ENCODE assay signal across 23 mouse cellular contexts in the genomic region with DNA sequence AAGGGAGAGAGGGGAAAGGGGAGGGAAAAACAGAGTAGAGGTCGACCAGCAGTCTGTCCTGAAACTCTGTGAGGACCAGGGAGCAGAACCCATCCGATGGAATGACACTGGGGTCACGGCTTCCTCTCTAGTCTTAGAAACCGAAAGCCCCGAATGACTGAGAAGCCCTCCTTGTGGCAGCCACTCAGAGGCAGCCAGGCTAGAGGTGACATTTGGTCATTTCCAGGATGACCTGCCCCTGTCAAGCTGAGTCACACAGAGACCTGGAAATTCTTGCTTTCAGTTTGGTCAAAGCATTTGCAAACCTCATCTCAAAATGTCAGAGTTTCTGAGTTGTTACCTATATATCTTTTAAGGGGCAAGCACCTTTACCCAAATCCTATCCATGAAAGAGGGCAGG. TPM values are rescaled to one million over a fixed set of nuclear protein-coding genes. Genes with fewer than 3 reads are reported as not detected.
"Had no signal": no experiment of that assay in that cellular context is flagged by ENCODE, and none has a peak within 500 bp of the region (broad histone marks: within the 10 kb centered on the region; RNA-seq: fewer than 3 reads in every experiment).

No protein-coding gene starts in this region.

- ATAC-seq: liver, postnatal 0 days; lung, postnatal 0 days; midbrain, embryonic 13.5 days; midbrain, embryonic 15.5 days had no signal

- H3K4me3 ChIP-seq: lung, embryonic 15.5 days; megakaryocyte, embryonic 14.5 days; midbrain, embryonic 13.5 days; midbrain, embryonic 15.5 days; myocyte; neural tube, embryonic 12.5 days; stomach, embryonic 15.5 days had no signal

- DNase-seq: liver, postnatal 0 days; lung, adult 2 months; lung, postnatal 14 days; lung, postnatal 36 days; right cerebral cortex, postnatal 14 days; thymus, adult 2 months; thymus, postnatal 14 days; thymus, postnatal 36 days had no signal

- H3K27ac ChIP-seq: lung, embryonic 15.5 days; macrophage; midbrain, embryonic 13.5 days; midbrain, embryonic 15.5 days; neural tube, embryonic 12.5 days; stomach, embryonic 15.5 days; stomach, postnatal 0 days had no signal

- H3K9ac ChIP-seq: liver, postnatal 0 days; lung, embryonic 15.5 days; midbrain, embryonic 13.5 days; midbrain, embryonic 15.5 days; neural tube, embryonic 12.5 days; stomach, embryonic 15.5 days had no signal

- H3K9me3 ChIP-seq: lung, embryonic 15.5 days; midbrain, embryonic 13.5 days; midbrain, embryonic 15.5 days; neural tube, embryonic 12.5 days; stomach, embryonic 15.5 days had no signal

- H3K4me2 ChIP-seq: lung, embryonic 15.5 days; midbrain, embryonic 11.5 days; midbrain, embryonic 13.5 days; midbrain, embryonic 15.5 days; neural tube, embryonic 12.5 days; stomach, embryonic 15.5 days had no signal

- H3K4me1 ChIP-seq: midbrain, embryonic 13.5 days; midbrain, embryonic 15.5 days; neural tube, embryonic 12.5 days had no signal

- H3K36me3 ChIP-seq: lung, embryonic 15.5 days; midbrain, embryonic 13.5 days; midbrain, embryonic 15.5 days; neural tube, embryonic 12.5 days; stomach, embryonic 15.5 days had no signal

- H3K27me3 ChIP-seq: lung, embryonic 15.5 days; midbrain, embryonic 13.5 days; midbrain, embryonic 15.5 days; neural tube, embryonic 12.5 days; stomach, embryonic 15.5 days had no signal

RNA-seq across cellular contexts. Expression of a gene that starts 7.9 kb away (rescaled TPM):
- total RNA-seq: megakaryocyte progenitor cell, adult 5-6 weeks had no signal

RNA-seq across cellular contexts. Expression of a gene that starts 16.5 kb away (rescaled TPM):
- total RNA-seq: megakaryocyte progenitor cell, adult 5-6 weeks; midbrain, postnatal 0 days had no signal
- polyA plus RNA-seq: lung, embryonic 15.5 days; macrophage; midbrain, embryonic 13.5 days; midbrain, postnatal 0 days; neural tube, embryonic 12.5 days; neural tube, embryonic 14.5 days; stomach, postnatal 0 days; testis, adult 2 months had no signal
